Mouse (Mus musculus) stomach, postnatal 0 days (tissue): Measurements from ENCODE around the gene Abcc10. TPM values are rescaled to one million over a fixed set of nuclear protein-coding genes. Genes with fewer than 3 reads are reported as not detected.
A peak's percentile ranks its signal among the peaks of the same experiment; 100 is the strongest.

Source experiments
- ATAC-seq: fragments of 200-750 bp; cut with Nextera tagmentation; 2 replicates; pipeline ENCODE4 v1.8.0; 2017; ENCODE audit not compliant: low FRiP score, low TSS enrichment
- DNase-seq: peaks from one replicate; pipeline ENCODE4 v3.0.0-alpha.2; 2016; ENCODE audit warnings: low spot score
- H3K27ac ChIP-seq: fragments of 300-500 bp; sonication (generic); replicated peaks from 2 replicates; pipeline ENCODE4 v1.5.1; 2014; ENCODE audit warnings: mild to moderate bottlenecking, control low read depth
- H3K27me3 ChIP-seq: fragments of 300-500 bp; sonication (generic); 2 replicates; pipeline ENCODE4 v1.6.1; 2014; ENCODE audit warnings: low read length; ENCODE audit not compliant: control insufficient read depth, insufficient read depth
- H3K36me3 ChIP-seq: fragments of 300-500 bp; sonication (generic); 2 replicates; pipeline ENCODE4 v1.6.1; 2014; ENCODE audit warnings: low read length, mixed read lengths; ENCODE audit not compliant: control insufficient read depth, insufficient read depth
- H3K4me1 ChIP-seq: fragments of 300-500 bp; sonication (generic); replicated peaks from 2 replicates; pipeline ENCODE4 v1.6.1; 2014; ENCODE audit warnings: antibody characterized with exemption; ENCODE audit not compliant: control insufficient read depth, insufficient read depth
- H3K4me2 ChIP-seq: fragments of 300-500 bp; sonication (generic); replicated peaks from 2 replicates; pipeline ENCODE4 v1.6.1; 2014; ENCODE audit warnings: low read depth, mild to moderate bottlenecking, control low read depth, moderate library complexity
- H3K4me3 ChIP-seq: fragments of 300-500 bp; sonication (generic); 2 replicates; pipeline ENCODE4 v1.5.1; 2014; ENCODE audit warnings: low read depth, low read length, control low read depth
- H3K9ac ChIP-seq: fragments of 300-500 bp; sonication (generic); 2 replicates; pipeline ENCODE4 v1.6.1; 2014; ENCODE audit warnings: mild to moderate bottlenecking, low read length, control low read depth, mixed read lengths
- H3K9me3 ChIP-seq: fragments of 300-500 bp; sonication (generic); 2 replicates; pipeline ENCODE4 v1.6.1; 2016; ENCODE audit warnings: low read length; ENCODE audit not compliant: control insufficient read depth
- CTCF ChIP-seq: IDR thresholded peaks from 2 replicates; pipeline ENCODE4 v1.5.1; 2016; ENCODE audit warnings: antibody characterized with exemption, low read depth, mild to moderate bottlenecking, moderate library complexity
- EP300 ChIP-seq: optimal IDR thresholded peaks from 2 replicates; pipeline ENCODE3; 2016; ENCODE audit warnings: antibody characterized with exemption
- WGBS: fragments of 180-500 bp; shearing (Covaris S2); extraction: QIAGEN DNeasy Blood & Tissue Kit; methylation state at CpG from one replicate; pipeline ENCODE4 v1.1.7; 2014; 5-methylcytosine and 5-hydroxymethylcytosine counted together
- polyA plus RNA-seq: library from polyadenylated mRNA; unstranded; fragments of >200 nt; fragmentation: Nextera tagmentation; extraction: Ambion mirVana; gene quantifications from 2 replicates; pipeline ENCODE4 v1.2.1, GENCODE M21; 2015

Gene Abcc10
- polyA plus RNA-seq, 1 experiment from 2014 or later = 3.5 TPM

DNA sequence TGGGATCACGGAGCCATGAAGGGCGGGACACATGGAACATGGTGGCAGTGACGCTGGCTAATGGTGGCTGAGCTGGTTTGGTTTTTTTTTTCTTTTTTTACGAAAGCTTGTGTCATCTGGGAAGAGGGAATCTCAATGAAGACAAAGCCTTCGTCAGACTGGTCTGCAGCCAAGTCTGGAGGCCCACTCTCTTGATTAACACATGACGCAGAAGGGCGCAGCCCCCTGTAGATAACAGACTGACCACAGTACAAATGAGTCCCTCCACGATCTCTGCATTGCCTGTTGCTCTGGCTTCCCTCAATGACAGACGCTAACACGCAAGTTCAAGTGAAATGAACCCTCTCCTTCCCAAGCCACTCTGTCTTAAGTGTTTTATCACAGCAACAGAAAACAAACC is 52.6 kb downstream of the Abcc10 start:
- H3K4me3 ChIP-seq = no peak overlapping the region
- ATAC-seq = no peak
- TF ChIP-seq CTCF = no peak
- TF ChIP-seq EP300 = no peak
- no peaks in the 10 kb centered on the region for H3K9me3 ChIP-seq
- H3K9ac ChIP-seq = no peak overlapping the region
- H3K27me3 ChIP-seq = no peaks in the 10 kb centered on the region
- 86% methylated on average over 10 of the region's 10 CpGs for WGBS
- no peak overlapping the region for H3K27ac ChIP-seq
- no peaks in the 10 kb centered on the region for H3K4me1 ChIP-seq
- no peak overlapping the region for H3K4me2 ChIP-seq
- H3K36me3 ChIP-seq = peaks cover 9% of the 10 kb centered on the region
- DNase-seq = no peak

DNA sequence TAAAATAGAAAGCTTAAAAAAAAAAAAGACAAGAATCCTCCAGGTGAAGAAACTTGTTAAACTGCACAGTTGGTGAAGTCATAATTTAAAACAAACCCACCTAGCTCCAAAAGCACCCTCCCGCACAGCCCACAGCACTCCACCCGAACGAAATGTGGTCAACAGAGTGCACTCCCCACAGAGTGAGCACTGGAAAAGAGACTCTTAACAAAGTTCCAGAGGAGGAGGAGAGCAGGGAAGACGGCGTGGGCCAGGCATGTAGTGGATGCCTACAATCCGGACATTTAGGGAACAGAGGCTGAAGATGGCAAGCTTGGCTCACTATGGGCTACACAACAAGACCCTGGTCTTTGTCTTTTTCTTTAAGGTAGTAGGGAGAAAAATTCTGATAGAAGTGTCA is 53.1 kb downstream of the Abcc10 start:
- WGBS = 83% methylated on average over 6 of the region's 6 CpGs
- no peaks in the 10 kb centered on the region for H3K4me1 ChIP-seq
- no peak overlapping the region for H3K9ac ChIP-seq
- no peak for DNase-seq
- H3K4me2 ChIP-seq = no peak overlapping the region
- H3K27ac ChIP-seq = no peak overlapping the region
- ATAC-seq = no peak
- no peaks in the 10 kb centered on the region for H3K9me3 ChIP-seq
- H3K27me3 ChIP-seq = no peaks in the 10 kb centered on the region
- TF ChIP-seq EP300 (no peak), CTCF (no peak)
- no peak overlapping the region for H3K4me3 ChIP-seq
- peaks cover 7% of the 10 kb centered on the region for H3K36me3 ChIP-seq

- DNase-seq = no peak
- TF ChIP-seq EP300 (no peak), CTCF (no peak)
- H3K36me3 ChIP-seq = peaks cover 7% of the 10 kb centered on the region
- 70% methylated on average over 6 of the region's 6 CpGs for WGBS
- no peak for ATAC-seq
- H3K27ac ChIP-seq = peak overlapping the region; percentile 58
- H3K9me3 ChIP-seq = no peaks in the 10 kb centered on the region
- H3K4me2 ChIP-seq = no peak overlapping the region
- no peaks in the 10 kb centered on the region for H3K27me3 ChIP-seq
- H3K4me3 ChIP-seq = no peak overlapping the region
- no peak overlapping the region for H3K9ac ChIP-seq
- no peaks in the 10 kb centered on the region for H3K4me1 ChIP-seq
These were observed 53.7 kb downstream of the Abcc10 start for GRCm38 (mm10) chr17:46274465-46274864.

DNA sequence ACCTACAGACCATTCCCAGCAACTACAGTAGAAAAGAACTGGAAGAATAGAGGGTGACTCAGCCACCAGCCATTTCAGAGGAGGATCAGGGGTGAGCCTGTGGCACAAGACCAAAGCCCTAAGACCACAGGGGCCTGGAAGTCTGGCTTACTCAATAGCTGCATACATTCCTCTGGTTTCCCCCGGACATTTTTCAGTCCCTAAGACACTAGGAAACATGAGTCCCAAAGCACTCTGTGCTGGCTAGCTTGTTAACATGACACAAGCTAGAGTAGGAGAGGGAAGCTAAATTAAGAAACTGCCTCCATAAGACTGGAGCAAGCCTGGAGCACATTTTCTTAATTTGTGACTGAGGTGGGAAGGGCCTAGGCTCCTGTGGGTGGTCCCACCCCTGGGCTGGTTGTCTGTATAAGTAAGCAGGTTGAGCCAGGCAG is 54.3 kb downstream of the Abcc10 start:
- H3K27ac ChIP-seq = peak overlapping the region; percentile 58

GRCm38 (mm10) chr17:46272675-46273074 is 55.5 kb downstream of the Abcc10 start:
- no peak overlapping the region for H3K4me3 ChIP-seq
- H3K36me3 ChIP-seq = peaks cover 7% of the 10 kb centered on the region
- no peak for TF ChIP-seq CTCF
- TF ChIP-seq EP300 = no peak
- no peak for ATAC-seq
- no peak overlapping the region for H3K27ac ChIP-seq
- DNase-seq = no peak
- H3K9ac ChIP-seq = no peak overlapping the region
- 89% methylated on average over 5 of the region's 5 CpGs for WGBS
- H3K4me2 ChIP-seq = no peak overlapping the region
- H3K4me1 ChIP-seq = no peaks in the 10 kb centered on the region
- H3K27me3 ChIP-seq = no peaks in the 10 kb centered on the region
- H3K9me3 ChIP-seq = no peaks in the 10 kb centered on the region

More for the DNA sequence above, 54.3 kb downstream of the Abcc10 start:
- no peak overlapping the region for H3K4me3 ChIP-seq
- no peak for DNase-seq
- 25% methylated on average over 1 of the region's 1 CpGs for WGBS
- H3K4me2 ChIP-seq = no peak overlapping the region
- no peak overlapping the region for H3K9ac ChIP-seq
- H3K36me3 ChIP-seq = peaks cover 7% of the 10 kb centered on the region
- ATAC-seq = no peak; the same call in 1 of the 2 replicates
- no peaks in the 10 kb centered on the region for H3K9me3 ChIP-seq
- no peaks in the 10 kb centered on the region for H3K27me3 ChIP-seq
- no peak for TF ChIP-seq EP300
- no peak for TF ChIP-seq CTCF
- H3K4me1 ChIP-seq = no peaks in the 10 kb centered on the region

DNA sequence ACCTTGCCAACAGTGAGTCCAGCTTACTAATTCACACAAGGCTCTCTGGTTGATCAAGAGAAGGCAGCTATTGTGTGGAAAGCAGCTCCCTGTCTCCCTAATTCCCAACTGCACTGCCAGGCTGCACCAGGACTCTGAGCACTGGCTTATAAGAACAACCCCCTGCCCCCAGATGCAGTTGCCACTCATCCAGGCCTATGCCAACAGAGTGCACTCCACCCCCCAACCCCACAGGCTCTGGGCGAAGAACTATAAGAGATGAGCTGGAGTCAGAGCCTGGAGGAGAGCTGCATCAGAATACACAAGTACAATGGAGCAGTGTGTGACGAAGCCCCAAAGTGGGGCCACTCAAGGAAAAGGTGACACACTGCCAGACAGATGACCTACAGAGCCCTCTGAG is 56.1 kb downstream of the Abcc10 start:
- H3K36me3 ChIP-seq = peaks cover 7% of the 10 kb centered on the region
- WGBS = 89% methylated on average over 2 of the region's 2 CpGs

More for the DNA sequence above, 56.1 kb downstream of the Abcc10 start:
- H3K27me3 ChIP-seq = no peaks in the 10 kb centered on the region
- no peak overlapping the region for H3K27ac ChIP-seq
- H3K9ac ChIP-seq = no peak overlapping the region
- no peak for ATAC-seq
- H3K4me1 ChIP-seq = no peaks in the 10 kb centered on the region
- no peaks in the 10 kb centered on the region for H3K9me3 ChIP-seq
- TF ChIP-seq CTCF (no peak), EP300 (no peak)
- DNase-seq = no peak
- no peak overlapping the region for H3K4me2 ChIP-seq
- H3K4me3 ChIP-seq = no peak overlapping the region
